Mouse (Mus musculus) neural tube, embryonic 15.5 days (tissue): ENCODE measurements around the gene Ms4a15. TPM values are rescaled to one million over a fixed set of nuclear protein-coding genes. Genes with fewer than 3 reads are reported as not detected.

Experiments
- ATAC-seq: fragments of 200-750 bp; cut with Nextera tagmentation; 2 replicates; pipeline ENCODE4 v1.8.0; 2017; ENCODE audit warnings: mild to moderate bottlenecking, moderate TSS enrichment, moderate library complexity; ENCODE audit not compliant: low FRiP score
- H3K27ac ChIP-seq: fragments of 300-500 bp; sonication (generic); replicated peaks from 2 replicates; pipeline ENCODE4 v1.5.1; 2015; ENCODE audit warnings: mild to moderate bottlenecking, inconsistent platforms
- H3K27me3 ChIP-seq: fragments of 300-500 bp; sonication (generic); replicated peaks from 2 replicates; pipeline ENCODE4 v1.6.1; 2015; ENCODE audit warnings: inconsistent platforms
- H3K36me3 ChIP-seq: fragments of 300-500 bp; sonication (generic); 2 replicates; pipeline ENCODE4 v1.6.1; 2015; ENCODE audit warnings: inconsistent platforms
- H3K4me1 ChIP-seq: fragments of 300-500 bp; sonication (generic); 2 replicates; pipeline ENCODE4 v1.6.1; 2015; ENCODE audit warnings: inconsistent platforms
- H3K4me2 ChIP-seq: fragments of 300-500 bp; sonication (generic); 2 replicates; pipeline ENCODE4 v1.6.1; 2015; ENCODE audit warnings: inconsistent platforms, mild to moderate bottlenecking, moderate library complexity
- H3K4me3 ChIP-seq: fragments of 300-500 bp; sonication (generic); replicated peaks from 2 replicates; pipeline ENCODE4 v1.5.1; 2015; ENCODE audit warnings: mild to moderate bottlenecking, inconsistent platforms
- H3K9ac ChIP-seq: fragments of 300-500 bp; sonication (generic); replicated peaks from 2 replicates; pipeline ENCODE4 v1.6.1; 2015; ENCODE audit warnings: mild to moderate bottlenecking, inconsistent platforms
- H3K9me3 ChIP-seq: fragments of 300-500 bp; sonication (generic); replicated peaks from 2 replicates; pipeline ENCODE4 v1.6.1; 2016; ENCODE audit warnings: inconsistent platforms
- WGBS: fragments of 180-500 bp; shearing (Covaris S2); methylation state at CpG from one replicate; pipeline ENCODE4 v1.1.7; 2015; ENCODE audit warnings: mixed read lengths; 5-methylcytosine and 5-hydroxymethylcytosine counted together
- polyA plus RNA-seq: library from polyadenylated mRNA; unstranded; fragments of >200 nt; fragmentation: Nextera tagmentation; extraction: Ambion mirVana; gene quantifications from 2 replicates; pipeline ENCODE4 v1.2.1, GENCODE M21; 2015

The Ms4a15 gene
- not detected in 2 replicates for polyA plus RNA-seq

DNA sequence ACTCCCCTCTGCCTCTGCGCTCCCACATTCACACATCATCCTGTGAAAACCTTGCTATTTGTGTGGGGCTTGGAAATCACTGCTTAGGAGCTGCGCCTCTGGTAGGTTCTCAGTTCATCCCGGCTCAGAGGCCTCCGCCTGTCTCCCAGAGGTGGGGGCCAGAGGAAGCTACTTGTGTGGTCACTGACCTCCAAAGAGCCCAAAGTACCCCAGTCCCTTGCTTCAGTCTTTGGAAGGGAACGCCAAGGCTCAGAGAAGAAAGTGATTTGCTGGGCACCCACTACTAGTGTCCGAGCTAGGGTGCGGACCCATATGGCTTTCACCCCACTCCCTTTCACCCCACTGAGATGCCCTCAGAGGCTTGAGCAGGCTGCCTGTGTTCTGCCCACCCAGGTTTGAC lies at the start of gene Ms4a15:
Gene Ms4a15, minus strand, starts transcription at position 101 of the 400 bp plus-strand sequence.
- WGBS = 91% methylated on average over 7 of the region's 7 CpGs
- Histone ChIP-seq H3K4me2 (no peak within 1 kb of the TSS), H3K4me3 (no peak within 1 kb of the TSS), H3K36me3 (no peaks in the 10 kb centered on the region), H3K9me3 (no peaks in the 10 kb centered on the region), H3K27me3 (no peaks in the 10 kb centered on the region), H3K9ac (no peak within 1 kb of the TSS), H3K4me1 (no peaks in the 10 kb centered on the region), H3K27ac (no peak within 1 kb of the TSS)
- ATAC-seq = no peak

DNA sequence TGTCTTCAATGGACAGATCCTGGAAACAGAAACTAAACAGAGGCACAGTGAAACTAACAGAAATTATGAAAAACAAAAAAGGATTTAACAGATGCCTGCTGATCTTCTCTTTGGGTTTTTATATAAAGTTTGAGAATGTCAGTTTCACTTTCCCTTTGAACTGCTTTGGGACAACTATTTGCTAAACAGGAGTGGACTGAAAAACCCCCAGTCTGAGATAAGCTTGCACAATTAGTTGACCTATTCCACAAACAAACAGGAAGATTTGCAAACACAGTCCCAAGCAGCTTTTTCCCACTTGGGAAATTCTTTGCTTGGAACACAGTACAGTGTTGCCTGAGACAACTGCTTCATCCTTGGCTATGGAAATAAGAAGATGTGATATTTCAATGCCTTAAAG lies 44.5 kb upstream of the Ms4a15 start:
- H3K4me2 ChIP-seq = no peak overlapping the region
- H3K9ac ChIP-seq = no peak overlapping the region
- no peak overlapping the region for H3K27ac ChIP-seq
- no peak for ATAC-seq
- no peaks in the 10 kb centered on the region for H3K9me3 ChIP-seq
- H3K4me1 ChIP-seq = no peaks in the 10 kb centered on the region
- no peak overlapping the region for H3K4me3 ChIP-seq
- no peaks in the 10 kb centered on the region for H3K27me3 ChIP-seq
- H3K36me3 ChIP-seq = no peaks in the 10 kb centered on the region

DNA sequence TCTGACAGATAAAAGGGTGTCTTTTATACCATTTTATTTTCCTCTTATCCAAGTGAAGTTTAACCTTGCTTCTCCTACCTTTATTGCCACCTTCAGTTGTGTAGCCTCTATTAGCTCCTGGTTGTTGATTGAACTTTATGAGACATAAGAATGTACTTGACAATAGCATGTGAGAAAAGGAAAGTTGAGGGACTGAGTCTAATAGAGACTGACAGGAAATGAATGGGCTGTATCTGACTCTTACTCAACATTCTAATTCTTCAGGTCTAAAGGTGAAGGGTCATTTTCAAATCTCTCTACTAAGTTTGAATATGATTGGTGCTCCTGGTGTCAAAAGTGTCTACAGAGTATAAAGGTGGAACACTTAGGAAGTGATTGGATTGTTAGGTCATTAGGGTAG lies 29.3 kb upstream of the Ms4a15 start:
- Histone ChIP-seq H3K4me2 (no peak overlapping the region), H3K4me1 (no peaks in the 10 kb centered on the region), H3K4me3 (no peak overlapping the region), H3K9me3 (no peaks in the 10 kb centered on the region), H3K27me3 (no peaks in the 10 kb centered on the region), H3K36me3 (no peaks in the 10 kb centered on the region), H3K9ac (no peak overlapping the region), H3K27ac (no peak overlapping the region)
- ATAC-seq = no peak

DNA sequence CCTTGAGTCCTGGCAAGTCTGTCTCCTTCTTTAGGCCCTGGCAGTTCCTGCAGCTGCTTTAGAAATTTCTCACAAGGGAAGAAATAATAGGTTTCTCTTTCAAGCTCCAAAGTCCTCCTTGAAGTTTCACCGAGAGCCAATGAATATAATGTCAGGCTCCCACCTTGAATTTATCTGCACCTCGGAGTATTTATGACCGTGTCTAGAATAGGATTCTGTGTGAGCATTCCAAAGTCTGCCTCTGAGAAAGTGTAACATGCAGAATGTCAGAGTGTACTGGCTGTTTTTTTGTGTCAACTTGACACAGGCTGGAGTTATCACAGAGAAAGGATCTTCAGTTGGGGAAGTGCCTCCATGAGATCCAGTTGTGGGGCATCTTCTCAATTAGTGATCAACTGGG lies 24.8 kb upstream of the Ms4a15 start, which contains the start of gene Ms4a18:
Gene Ms4a18, minus strand, starts transcription at position 141 of the 400 bp plus-strand sequence.
- H3K9me3 ChIP-seq = no peaks in the 10 kb centered on the region
- H3K9ac ChIP-seq = no peak within 1 kb of the TSS
- H3K27ac ChIP-seq = no peak within 1 kb of the TSS
- 86% methylated on average over 3 of the region's 3 CpGs for WGBS
- no peak for ATAC-seq
- no peak within 1 kb of the TSS for H3K4me3 ChIP-seq
- H3K36me3 ChIP-seq = no peaks in the 10 kb centered on the region
- H3K27me3 ChIP-seq = no peaks in the 10 kb centered on the region
- H3K4me2 ChIP-seq = no peak within 1 kb of the TSS
- H3K4me1 ChIP-seq = no peaks in the 10 kb centered on the region

DNA sequence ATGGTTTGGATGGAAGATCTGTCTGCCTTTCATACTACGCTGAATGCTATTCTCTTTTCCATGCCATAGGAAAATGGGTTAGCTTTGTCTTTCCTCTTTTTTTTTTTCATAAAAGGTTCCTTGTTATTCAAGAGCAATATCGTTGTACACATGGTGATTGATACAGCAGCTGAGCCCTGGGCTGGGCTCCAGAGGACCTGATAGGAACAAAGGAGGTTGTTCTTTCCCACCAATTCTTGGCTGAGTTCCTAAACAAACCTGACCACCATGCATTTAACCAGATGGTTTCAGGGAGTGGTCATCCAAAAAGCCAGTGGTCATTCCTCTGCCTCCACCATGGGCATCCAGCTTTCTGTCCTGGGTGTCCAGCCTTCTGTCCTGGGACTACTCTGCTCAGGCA lies 24.2 kb upstream of the Ms4a15 start:
- no peak overlapping the region for H3K27ac ChIP-seq
- no peak overlapping the region for H3K4me3 ChIP-seq
- no peaks in the 10 kb centered on the region for H3K27me3 ChIP-seq
- H3K36me3 ChIP-seq = no peaks in the 10 kb centered on the region
- H3K4me2 ChIP-seq = no peak overlapping the region
- no peaks in the 10 kb centered on the region for H3K9me3 ChIP-seq
- ATAC-seq = no peak
- H3K4me1 ChIP-seq = no peaks in the 10 kb centered on the region
- H3K9ac ChIP-seq = no peak overlapping the region
- WGBS = 62% methylated on average over 2 of the region's 2 CpGs

DNA sequence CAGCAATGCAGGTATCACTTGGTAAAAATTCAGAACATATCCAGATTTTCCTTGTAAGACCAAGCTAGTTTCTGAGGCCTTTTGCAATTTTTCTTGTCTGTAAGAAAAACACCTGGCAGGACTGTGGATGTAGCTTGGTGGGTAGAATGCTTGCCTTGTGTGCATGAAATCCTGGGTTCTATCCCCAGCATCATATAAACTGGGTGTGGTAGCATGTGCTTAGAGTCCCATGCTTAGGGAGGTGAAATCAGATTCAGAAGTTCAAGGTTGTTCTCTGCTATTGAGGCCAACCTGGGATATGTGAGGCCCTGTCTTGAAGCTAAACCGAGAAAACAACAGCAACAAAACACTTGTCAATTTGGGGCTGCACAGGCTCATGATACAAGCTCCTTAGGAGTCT lies 22.9 kb upstream of the Ms4a15 start:
- H3K4me2 ChIP-seq = no peak overlapping the region
- no peaks in the 10 kb centered on the region for H3K4me1 ChIP-seq
- H3K27me3 ChIP-seq = no peaks in the 10 kb centered on the region
- no peak overlapping the region for H3K27ac ChIP-seq
- no peak overlapping the region for H3K9ac ChIP-seq
- WGBS = 80% methylated on average over 1 of the region's 1 CpGs
- H3K36me3 ChIP-seq = no peaks in the 10 kb centered on the region
- ATAC-seq = no peak
- no peak overlapping the region for H3K4me3 ChIP-seq
- no peaks in the 10 kb centered on the region for H3K9me3 ChIP-seq

DNA sequence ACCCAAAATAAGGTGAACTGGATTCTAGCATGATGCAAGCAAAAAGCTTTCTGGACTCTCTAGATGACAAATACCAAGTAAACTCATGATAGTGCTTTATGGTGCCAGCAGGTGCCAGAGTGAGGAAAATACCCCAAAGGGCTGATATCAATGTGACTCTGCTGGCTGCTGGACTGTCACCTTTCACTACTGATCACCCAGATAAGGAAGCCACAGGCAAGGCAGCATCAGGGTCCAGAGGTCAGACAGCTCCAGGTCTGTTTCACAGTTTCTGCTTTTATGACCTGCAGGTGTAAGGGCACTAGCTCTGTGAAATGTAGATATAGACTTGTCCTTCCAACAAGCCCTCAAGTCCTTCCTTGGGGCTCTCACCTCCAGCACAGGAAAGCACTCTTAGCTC lies 22.4 kb upstream of the Ms4a15 start:
- no peak for ATAC-seq
- no peaks in the 10 kb centered on the region for H3K4me1 ChIP-seq
- H3K4me2 ChIP-seq = no peak overlapping the region
- H3K27ac ChIP-seq = no peak overlapping the region
- H3K9me3 ChIP-seq = no peaks in the 10 kb centered on the region
- no peak overlapping the region for H3K4me3 ChIP-seq
- H3K27me3 ChIP-seq = no peaks in the 10 kb centered on the region
- no peaks in the 10 kb centered on the region for H3K36me3 ChIP-seq
- H3K9ac ChIP-seq = no peak overlapping the region

DNA sequence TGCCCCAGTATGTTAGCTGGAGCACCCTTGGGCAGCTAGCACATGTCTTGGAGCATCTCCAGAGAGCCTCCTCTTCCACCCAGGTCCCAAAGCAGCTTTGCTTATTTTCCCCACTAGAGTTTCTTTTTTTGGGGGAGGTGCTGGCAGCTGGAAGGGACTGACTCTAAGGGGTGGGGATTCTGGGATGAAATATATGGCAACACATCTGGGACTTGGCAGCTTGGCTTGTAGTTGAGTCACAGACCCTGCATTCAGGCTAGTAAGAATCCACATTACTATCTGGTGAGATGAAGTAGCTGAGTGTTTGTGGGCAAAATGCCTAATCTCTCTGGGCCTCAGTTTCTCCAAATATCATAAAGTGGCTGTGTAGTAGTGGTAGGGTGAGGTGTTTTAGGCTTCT lies 1.1 kb downstream of the Ms4a15 start:
- no peak for ATAC-seq
- H3K27ac ChIP-seq = no peak overlapping the region
- no peaks in the 10 kb centered on the region for H3K27me3 ChIP-seq
- no peak overlapping the region for H3K4me3 ChIP-seq
- H3K9ac ChIP-seq = no peak overlapping the region
- H3K36me3 ChIP-seq = no peaks in the 10 kb centered on the region
- H3K4me2 ChIP-seq = no peak overlapping the region
- H3K4me1 ChIP-seq = no peaks in the 10 kb centered on the region
- H3K9me3 ChIP-seq = no peaks in the 10 kb centered on the region

DNA sequence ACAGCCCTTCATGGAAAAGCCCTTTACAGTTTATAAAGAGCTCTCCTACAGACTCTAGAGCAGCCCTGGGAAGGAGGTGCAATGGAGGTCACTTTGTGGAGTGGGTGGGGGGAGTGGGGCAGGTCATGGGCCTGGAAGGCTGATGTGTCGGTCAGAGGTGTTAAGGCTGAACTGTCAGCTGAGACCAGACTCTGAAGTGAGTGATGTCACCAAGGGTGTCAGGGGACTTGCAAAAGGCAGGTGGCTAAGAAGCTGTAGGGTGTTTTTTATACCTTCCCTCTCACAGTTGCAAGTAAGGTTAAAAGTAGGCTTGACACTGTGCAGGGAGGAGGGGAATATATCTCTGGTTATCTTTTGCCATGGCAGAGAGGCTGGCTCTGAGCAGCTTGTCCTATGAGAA lies 2.3 kb downstream of the Ms4a15 start:
- H3K4me3 ChIP-seq = no peak overlapping the region
- H3K27me3 ChIP-seq = no peaks in the 10 kb centered on the region
- no peak overlapping the region for H3K9ac ChIP-seq
- no peaks in the 10 kb centered on the region for H3K4me1 ChIP-seq
- H3K36me3 ChIP-seq = no peaks in the 10 kb centered on the region
- ATAC-seq = no peak
- no peak overlapping the region for H3K27ac ChIP-seq
- H3K9me3 ChIP-seq = no peaks in the 10 kb centered on the region
- WGBS = 55% methylated on average over 1 of the region's 1 CpGs
- H3K4me2 ChIP-seq = no peak overlapping the region

DNA sequence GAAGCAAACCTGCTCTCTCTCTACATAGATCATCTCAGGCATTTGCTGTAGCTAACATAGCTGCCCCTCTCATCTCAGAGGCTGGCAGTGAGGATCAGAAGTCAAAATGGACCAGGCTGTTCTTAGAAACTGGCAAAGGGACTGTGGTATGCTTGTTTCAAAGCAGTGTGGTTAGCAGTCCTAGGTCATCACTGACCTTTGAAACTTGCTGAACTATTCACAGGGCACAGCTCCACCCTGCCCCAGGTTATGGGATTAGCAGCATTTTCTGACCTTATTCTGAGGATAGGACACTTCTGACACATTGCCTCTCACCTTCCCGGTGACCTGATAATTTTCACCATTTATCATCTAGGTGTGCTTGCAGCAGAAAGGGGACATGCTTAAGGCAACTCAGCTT lies 4.5 kb downstream of the Ms4a15 start:
- 100% methylated on average over 1 of the region's 1 CpGs for WGBS
- no peaks in the 10 kb centered on the region for H3K27me3 ChIP-seq
- no peaks in the 10 kb centered on the region for H3K4me1 ChIP-seq
- no peaks in the 10 kb centered on the region for H3K9me3 ChIP-seq
- no peaks in the 10 kb centered on the region for H3K36me3 ChIP-seq
- H3K4me2 ChIP-seq = no peak overlapping the region
- no peak for ATAC-seq
- H3K9ac ChIP-seq = no peak overlapping the region
- no peak overlapping the region for H3K4me3 ChIP-seq
- H3K27ac ChIP-seq = no peak overlapping the region

DNA sequence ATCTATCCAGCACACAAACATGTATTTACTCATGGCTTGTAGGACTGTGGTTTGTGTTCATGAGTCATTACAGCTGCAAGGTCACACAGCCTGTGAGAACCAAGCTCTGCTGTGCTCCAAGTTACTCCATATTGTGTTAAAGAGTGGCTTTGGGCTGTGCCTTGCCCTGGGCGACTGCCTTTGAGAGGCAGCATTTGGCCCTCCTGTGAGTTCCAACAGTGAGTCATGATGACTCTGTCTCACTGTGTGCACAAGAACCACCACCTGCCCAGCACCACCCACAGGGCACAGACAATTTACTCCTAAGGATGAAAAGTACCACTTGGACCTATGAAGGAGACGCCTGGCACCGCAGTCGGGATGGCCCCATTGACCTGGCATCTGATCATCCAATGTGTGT lies 7.2 kb downstream of the Ms4a15 start:
- H3K9ac ChIP-seq = no peak overlapping the region
- no peaks in the 10 kb centered on the region for H3K4me1 ChIP-seq
- no peak overlapping the region for H3K27ac ChIP-seq
- H3K27me3 ChIP-seq = no peaks in the 10 kb centered on the region
- ATAC-seq = no peak
- no peaks in the 10 kb centered on the region for H3K36me3 ChIP-seq
- 94% methylated on average over 4 of the region's 4 CpGs for WGBS
- H3K4me3 ChIP-seq = no peak overlapping the region
- no peaks in the 10 kb centered on the region for H3K9me3 ChIP-seq
- H3K4me2 ChIP-seq = no peak overlapping the region

DNA sequence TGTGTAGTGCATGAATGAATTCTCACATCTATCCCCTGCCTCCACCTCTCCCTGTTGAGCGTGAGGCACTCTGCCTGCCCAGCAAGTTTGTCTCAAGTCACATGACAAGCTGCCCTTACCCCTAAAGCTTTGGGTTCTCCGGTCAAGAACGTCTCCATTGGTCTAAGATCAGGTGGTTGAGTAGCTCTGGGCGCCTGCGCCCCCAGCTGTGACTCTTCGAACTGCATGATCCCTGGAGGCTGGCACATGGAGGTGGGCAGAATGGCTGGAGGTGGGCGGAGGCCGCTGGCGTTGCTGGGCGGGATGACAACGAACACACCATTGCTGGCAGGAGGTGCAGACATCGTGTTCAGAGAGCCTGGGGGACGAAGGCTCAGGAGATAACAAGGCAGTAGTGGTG lies 8.5 kb downstream of the Ms4a15 start:
- Histone ChIP-seq H3K4me2 (no peak overlapping the region), H3K4me1 (peaks cover 2% of the 10 kb centered on the region), H3K27me3 (no peaks in the 10 kb centered on the region), H3K27ac (no peak overlapping the region), H3K9me3 (no peaks in the 10 kb centered on the region), H3K4me3 (no peak overlapping the region), H3K9ac (no peak overlapping the region), H3K36me3 (no peaks in the 10 kb centered on the region)
- ATAC-seq = no peak
- WGBS = 82% methylated on average over 13 of the region's 13 CpGs

DNA sequence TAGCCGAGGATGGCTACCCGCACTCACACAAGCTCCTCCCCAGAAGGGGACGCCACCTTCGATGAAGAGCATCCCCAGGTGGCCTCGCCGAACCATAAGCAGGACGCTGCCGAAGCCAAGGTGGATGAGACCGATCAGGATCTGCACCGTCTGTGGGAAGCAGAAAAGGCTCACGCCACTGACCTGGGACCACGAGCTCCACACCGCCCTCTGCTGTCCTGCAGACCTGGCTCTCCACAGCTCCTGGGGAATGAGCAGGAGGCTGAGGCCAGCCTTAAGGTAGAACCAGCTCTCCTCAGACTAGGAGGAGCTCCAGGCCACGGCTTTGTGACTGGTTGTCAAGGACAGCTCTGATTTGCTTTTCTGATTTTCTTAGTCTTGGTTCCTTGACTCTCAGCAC lies 9.9 kb downstream of the Ms4a15 start:
- Histone ChIP-seq H3K27ac (no peak overlapping the region), H3K9me3 (no peaks in the 10 kb centered on the region), H3K4me3 (no peak overlapping the region), H3K27me3 (no peaks in the 10 kb centered on the region), H3K36me3 (no peaks in the 10 kb centered on the region), H3K4me1 (peaks cover 6% of the 10 kb centered on the region), H3K4me2 (0 out of 2 replicates have a peak overlapping the region, but pooled peaks have one; percentile 26), H3K9ac (no peak overlapping the region)
- ATAC-seq = no peak
- 31% methylated on average over 14 of the region's 14 CpGs for WGBS
